Mouse (Mus musculus): ENCODE data around the gene Fam216b. TPM values are rescaled to one million over a fixed set of nuclear protein-coding genes. Genes with fewer than 3 reads are reported as not detected.

Fam216b gene
- not detected for polyA plus RNA-seq (2012; fragmentation: generic; extraction: Trizol)
- long read RNA-seq, experiment 1 = 0 reads
- long read RNA-seq, experiment 2 = 0 reads

DNA sequence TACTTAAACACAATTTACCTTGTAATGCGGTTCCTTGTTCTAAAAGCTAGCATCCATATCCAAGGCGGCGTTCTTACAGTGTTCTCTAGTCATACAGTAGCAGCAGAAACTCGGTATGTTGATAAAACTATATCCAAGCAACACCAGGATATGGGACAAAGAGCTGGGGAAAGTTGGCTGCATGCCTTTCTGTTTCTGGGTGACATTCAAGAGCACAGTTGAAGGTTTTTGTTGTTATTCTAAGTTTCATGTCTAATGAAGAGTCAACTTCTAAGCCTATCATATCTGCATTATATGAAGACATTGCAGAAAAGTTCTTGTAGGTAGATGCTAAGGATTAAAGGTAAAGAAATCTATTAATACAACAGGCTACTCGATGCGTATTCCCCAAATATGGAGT lies at the start of gene Fam216b:
Fam216b (minus strand) TSS at position 101 of the 400 bp plus-strand sequence.
- Histone ChIP-seq H3K4me3 (ENCODE audit: insufficient read depth, poor library complexity, severe bottlenecking) (no peak within 1 kb of the TSS), H3K79me2 (ENCODE audit: control insufficient read depth, insufficient read depth) (no peaks in the 10 kb centered on the region), H3ac (ENCODE audit: control insufficient read depth, insufficient read length, low read depth) (no peak within 1 kb of the TSS), H3K27me3 (ENCODE audit: control insufficient read depth, insufficient read depth, insufficient read length) (no peaks in the 10 kb centered on the region), H3K36me3 (ENCODE audit: control insufficient read depth, insufficient read depth) (no peaks in the 10 kb centered on the region), H3K79me3 (ENCODE audit: low read depth) (no peaks in the 10 kb centered on the region)
- TF ChIP-seq MYOG (IDR thresholded peaks at IDR 0.05; ENCODE audit: control insufficient read depth, extremely low read depth, insufficient read length) (no peak), FOSL1 (IDR thresholded peaks at IDR 0.05; ENCODE audit: insufficient read depth, low read length, poor library complexity, severe bottlenecking) (no peak), MAX (IDR thresholded peaks at IDR 0.05) (no peak), CTCF (IDR thresholded peaks at IDR 0.05; ENCODE audit: control insufficient read depth, insufficient read depth, insufficient read length) (no peak)

DNA sequence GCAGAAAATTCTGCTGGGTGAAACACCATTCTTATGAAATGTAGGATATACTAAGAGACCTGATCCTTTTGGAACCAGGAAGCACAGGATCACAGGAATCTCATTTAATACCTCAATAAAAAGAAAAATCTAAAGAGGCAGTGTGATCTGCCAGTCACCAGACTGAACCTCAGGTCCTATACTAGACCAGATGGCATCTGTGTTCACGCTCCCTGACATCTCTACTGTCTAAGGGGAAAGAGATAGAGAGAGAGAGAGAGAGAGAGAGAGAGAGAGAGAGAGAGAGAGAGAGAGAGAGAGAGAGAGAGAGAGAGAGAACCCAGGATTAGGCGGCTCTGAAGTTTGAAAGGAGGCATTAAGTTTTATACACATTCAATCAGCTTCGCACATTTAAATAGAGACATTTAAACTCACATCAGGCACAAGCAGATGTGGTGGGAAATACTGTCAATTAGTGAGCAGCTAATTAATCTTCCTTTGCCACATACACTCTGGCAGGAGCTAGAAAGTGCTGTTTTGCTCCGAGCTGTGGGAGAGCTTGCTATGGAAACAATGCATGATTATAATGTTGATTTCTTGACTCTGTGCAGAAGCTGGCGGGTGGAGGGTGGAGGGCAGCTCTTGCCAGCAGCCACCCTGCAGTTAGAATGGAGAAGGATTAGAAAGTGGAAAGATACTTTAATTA lies 43.7 kb upstream of the Fam216b start:
- TF ChIP-seq USF1 (IDR thresholded peaks at IDR 0.05; ENCODE audit: low read depth) = no peak
- TF ChIP-seq MAX (IDR thresholded peaks at IDR 0.05) = no peak
- TF ChIP-seq CTCF (IDR thresholded peaks at IDR 0.05; ENCODE audit: control insufficient read depth, insufficient read depth, insufficient read length) = no peak
- TF ChIP-seq MYOG (IDR thresholded peaks at IDR 0.05; ENCODE audit: control insufficient read depth, extremely low read depth, insufficient read length) = no peak
- no peak for TF ChIP-seq FOSL1 (IDR thresholded peaks at IDR 0.05; ENCODE audit: insufficient read depth, low read length, poor library complexity, severe bottlenecking)
- Histone ChIP-seq H3K79me2 (ENCODE audit: control insufficient read depth, insufficient read depth) (no peaks in the 10 kb centered on the region), H3K79me3 (ENCODE audit: low read depth) (no peaks in the 10 kb centered on the region), H3K36me3 (ENCODE audit: control insufficient read depth, insufficient read depth) (no peaks in the 10 kb centered on the region), H3K27me3 (ENCODE audit: control insufficient read depth, insufficient read depth, insufficient read length) (no peaks in the 10 kb centered on the region), H3ac (ENCODE audit: control insufficient read depth, insufficient read length, low read depth) (no peak overlapping the region), H3K4me3 (ENCODE audit: insufficient read depth, poor library complexity, severe bottlenecking) (no peak overlapping the region)

DNA sequence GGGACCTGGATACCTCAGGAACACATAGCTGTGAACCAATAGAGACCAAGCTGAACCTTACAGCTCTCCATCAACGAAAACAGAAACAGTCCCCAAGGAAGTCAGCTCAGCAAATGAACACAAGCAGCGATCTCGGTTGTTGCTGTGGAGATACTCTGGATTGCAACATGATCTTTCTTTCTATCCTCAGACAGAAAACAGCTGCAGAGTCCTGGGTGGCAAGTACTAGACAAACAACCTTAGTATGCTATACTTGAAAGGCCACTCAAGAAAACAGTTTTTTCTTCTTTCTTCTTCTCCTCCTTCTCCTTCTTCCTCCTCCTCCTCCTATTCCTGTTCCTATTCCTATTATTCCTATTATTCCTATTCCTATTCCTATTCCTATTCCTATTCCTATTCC lies 37.9 kb upstream of the Fam216b start:
- Histone ChIP-seq H3K4me3 (ENCODE audit: insufficient read depth, poor library complexity, severe bottlenecking) (no peak overlapping the region), H3ac (ENCODE audit: control insufficient read depth, insufficient read length, low read depth) (no peak overlapping the region), H3K79me3 (ENCODE audit: low read depth) (no peaks in the 10 kb centered on the region), H3K36me3 (ENCODE audit: control insufficient read depth, insufficient read depth) (no peaks in the 10 kb centered on the region), H3K27me3 (ENCODE audit: control insufficient read depth, insufficient read depth, insufficient read length) (no peaks in the 10 kb centered on the region), H3K79me2 (ENCODE audit: control insufficient read depth, insufficient read depth) (no peaks in the 10 kb centered on the region)
- TF ChIP-seq MYOD1 (IDR thresholded peaks at IDR 0.05; ENCODE audit: control insufficient read depth, insufficient read length, low read depth) = no peak

DNA sequence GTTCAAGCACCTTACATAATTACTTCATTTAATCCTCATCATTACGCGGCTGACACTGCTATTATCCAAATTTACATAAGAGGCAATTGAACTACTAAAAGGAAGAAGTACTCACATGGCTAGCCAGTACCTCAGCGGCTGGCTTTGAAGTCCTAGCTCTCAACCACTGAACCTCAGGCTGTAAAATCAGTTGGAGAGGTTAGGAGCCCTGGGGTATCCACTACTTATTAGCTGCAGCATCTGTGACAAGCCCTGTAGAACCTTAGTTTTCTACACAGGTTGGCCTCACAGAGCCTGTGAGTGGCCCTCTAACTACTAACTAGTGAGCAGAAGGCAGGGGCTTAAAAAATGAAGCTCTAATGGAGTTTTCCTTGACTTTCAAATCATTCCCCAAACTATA lies 31.5 kb upstream of the Fam216b start:
- no peak for TF ChIP-seq MYOG (IDR thresholded peaks at IDR 0.05; ENCODE audit: control insufficient read depth, extremely low read depth, insufficient read length)
- no peak for TF ChIP-seq MYOD1 (IDR thresholded peaks at IDR 0.05; ENCODE audit: control insufficient read depth, insufficient read length, low read depth)
- TF ChIP-seq CEBPB (IDR thresholded peaks at IDR 0.05; ENCODE audit: low read depth) = no peak
- TF ChIP-seq USF1 (IDR thresholded peaks at IDR 0.05; ENCODE audit: low read depth) = no peak
- no peak for TF ChIP-seq FOSL1 (IDR thresholded peaks at IDR 0.05; ENCODE audit: insufficient read depth, low read length, poor library complexity, severe bottlenecking)
- no peak for TF ChIP-seq MAX (IDR thresholded peaks at IDR 0.05)
- no peak for TF ChIP-seq CTCF (IDR thresholded peaks at IDR 0.05; ENCODE audit: control insufficient read depth, insufficient read depth, insufficient read length)
- Histone ChIP-seq H3K4me3 (ENCODE audit: insufficient read depth, poor library complexity, severe bottlenecking) (no peak overlapping the region), H3K27me3 (ENCODE audit: control insufficient read depth, insufficient read depth, insufficient read length) (no peaks in the 10 kb centered on the region), H3K36me3 (ENCODE audit: control insufficient read depth, insufficient read depth) (no peaks in the 10 kb centered on the region), H3ac (ENCODE audit: control insufficient read depth, insufficient read length, low read depth) (no peak overlapping the region), H3K79me2 (ENCODE audit: control insufficient read depth, insufficient read depth) (no peaks in the 10 kb centered on the region), H3K79me3 (ENCODE audit: low read depth) (no peaks in the 10 kb centered on the region)

DNA sequence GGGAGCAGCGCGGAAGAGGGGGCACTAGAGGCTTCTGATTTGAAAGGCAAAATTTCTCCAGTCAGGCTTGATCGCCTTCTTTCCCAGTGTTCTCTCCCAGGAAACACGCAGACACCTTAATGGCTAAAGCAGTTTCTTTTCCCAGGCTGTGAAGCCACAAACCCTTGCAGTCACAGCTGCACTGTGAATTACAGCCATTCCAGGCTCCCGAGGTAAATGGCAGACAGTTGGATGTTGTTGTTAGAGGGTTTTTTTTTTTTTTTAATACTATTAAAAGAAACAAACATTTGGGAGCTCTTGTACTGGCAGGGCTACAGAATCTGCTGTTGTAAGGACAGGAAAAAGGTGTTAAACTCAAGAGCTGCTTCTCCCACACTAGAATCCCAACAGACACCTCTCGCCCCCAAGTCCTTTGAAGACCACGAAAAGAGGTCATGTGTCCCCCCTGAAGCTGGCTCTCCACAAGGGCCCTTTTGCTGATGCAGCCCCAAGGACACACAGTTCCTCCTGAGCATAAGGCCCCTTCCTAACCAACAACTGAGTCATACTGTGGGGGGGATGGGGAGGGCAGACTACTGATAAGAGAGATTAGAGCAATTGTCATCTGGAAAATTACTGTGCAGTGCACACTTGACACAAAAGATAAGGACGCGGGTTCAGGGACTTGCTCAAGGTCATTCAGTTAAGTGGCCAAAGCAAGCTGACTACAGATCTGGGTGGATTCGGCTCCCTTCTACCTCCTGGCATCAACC lies 30.8 kb upstream of the Fam216b start:
- Histone ChIP-seq H3K4me3 (ENCODE audit: insufficient read depth, poor library complexity, severe bottlenecking) (no peak overlapping the region), H3K79me2 (ENCODE audit: control insufficient read depth, insufficient read depth) (no peaks in the 10 kb centered on the region), H3K27me3 (ENCODE audit: control insufficient read depth, insufficient read depth, insufficient read length) (no peaks in the 10 kb centered on the region), H3K79me3 (ENCODE audit: low read depth) (no peaks in the 10 kb centered on the region), H3ac (ENCODE audit: control insufficient read depth, insufficient read length, low read depth) (no peak overlapping the region), H3K36me3 (ENCODE audit: control insufficient read depth, insufficient read depth) (no peaks in the 10 kb centered on the region)
- TF ChIP-seq MAX (IDR thresholded peaks at IDR 0.05) (no peak), MYOG (IDR thresholded peaks at IDR 0.05; ENCODE audit: control insufficient read depth, extremely low read depth, insufficient read length) (no peak), CEBPB (IDR thresholded peaks at IDR 0.05; ENCODE audit: low read depth) (no peak), MYOD1 (IDR thresholded peaks at IDR 0.05; ENCODE audit: control insufficient read depth, insufficient read length, low read depth) (no peak), FOSL1 (IDR thresholded peaks at IDR 0.05; ENCODE audit: insufficient read depth, low read length, poor library complexity, severe bottlenecking) (no peak), CTCF (IDR thresholded peaks at IDR 0.05; ENCODE audit: control insufficient read depth, insufficient read depth, insufficient read length) (no peak), USF1 (IDR thresholded peaks at IDR 0.05; ENCODE audit: low read depth) (no peak)

DNA sequence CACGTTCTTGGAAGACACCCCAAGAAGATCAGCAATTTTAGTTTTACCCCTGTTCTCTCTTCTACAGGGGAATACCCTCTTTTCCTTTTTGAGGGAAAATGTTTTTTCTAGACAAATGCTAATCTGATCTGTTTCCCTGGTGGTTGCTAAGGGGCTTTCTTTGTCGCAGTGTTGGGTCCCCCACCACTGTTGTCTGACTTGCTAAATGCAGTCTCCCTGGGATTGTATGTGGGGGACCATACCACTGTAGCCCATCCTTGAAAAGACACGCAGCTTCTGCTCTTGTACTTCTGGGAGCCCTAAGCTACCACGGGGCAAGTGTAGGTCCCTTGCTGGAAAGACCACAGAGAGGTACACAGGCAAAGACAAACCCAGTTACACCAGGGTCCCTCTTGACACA lies 28.9 kb upstream of the Fam216b start:
- no peak overlapping the region for H3ac ChIP-seq (ENCODE audit: control insufficient read depth, insufficient read length, low read depth)
- no peak overlapping the region for H3K4me3 ChIP-seq (ENCODE audit: insufficient read depth, poor library complexity, severe bottlenecking)
- no peaks in the 10 kb centered on the region for H3K27me3 ChIP-seq (ENCODE audit: control insufficient read depth, insufficient read depth, insufficient read length)
- H3K79me3 ChIP-seq (ENCODE audit: low read depth) = no peaks in the 10 kb centered on the region
- no peaks in the 10 kb centered on the region for H3K79me2 ChIP-seq (ENCODE audit: control insufficient read depth, insufficient read depth)
- no peaks in the 10 kb centered on the region for H3K36me3 ChIP-seq (ENCODE audit: control insufficient read depth, insufficient read depth)
- TF ChIP-seq CTCF (IDR thresholded peaks at IDR 0.05; ENCODE audit: control insufficient read depth, insufficient read depth, insufficient read length) (no peak), MAX (IDR thresholded peaks at IDR 0.05) (no peak), CEBPB (IDR thresholded peaks at IDR 0.05; ENCODE audit: low read depth) (no peak), MYOD1 (IDR thresholded peaks at IDR 0.05; ENCODE audit: control insufficient read depth, insufficient read length, low read depth) (no peak), USF1 (IDR thresholded peaks at IDR 0.05; ENCODE audit: low read depth) (no peak), MYOG (IDR thresholded peaks at IDR 0.05; ENCODE audit: control insufficient read depth, extremely low read depth, insufficient read length) (no peak), FOSL1 (IDR thresholded peaks at IDR 0.05; ENCODE audit: insufficient read depth, low read length, poor library complexity, severe bottlenecking) (no peak)
